Mouse (Mus musculus): ENCODE data around the gene Cdh4. TPM values are rescaled to one million over a fixed set of nuclear protein-coding genes. Genes with fewer than 3 reads are reported as not detected.

Cdh4 gene
- polyA plus RNA-seq, 1 experiment from 2014 or later, result 3.2 TPM

- no peaks in the 10 kb centered on the region for H3K4me1 ChIP-seq (ENCODE audit: control insufficient read depth, insufficient read depth, low read length)
- 53% methylated on average over 16 of the region's 16 CpGs for WGBS
- H3K4me2 ChIP-seq (ENCODE audit: low read depth, severe bottlenecking), result no peak overlapping the region
- no peak overlapping the region for H3K9ac ChIP-seq (ENCODE audit: low read length)
- H3K4me3 ChIP-seq (ENCODE audit: low read depth, low read length), result no peak overlapping the region
- no peaks in the 10 kb centered on the region for H3K9me3 ChIP-seq (ENCODE audit: control insufficient read depth, low read length)
- DNase-seq (ENCODE audit: low spot score) (peak; percentile 31), ATAC-seq (ENCODE audit: insufficient number of reproducible peaks, low FRiP score, low TSS enrichment, low read depth) (no peak)
- no peak overlapping the region for H3K27ac ChIP-seq (replicated peaks; ENCODE audit: low read depth, low read length)
- no peaks in the 10 kb centered on the region for H3K27me3 ChIP-seq (ENCODE audit: control insufficient read depth, insufficient read depth, low read length)
- H3K36me3 ChIP-seq (ENCODE audit: control insufficient read depth, insufficient read depth, low read length), result no peaks in the 10 kb centered on the region
Observed at GRCm38 (mm10) chr2:179416587-179417227, 25.5 kb upstream of the Cdh4 start.

- DNase-seq (ENCODE audit: low spot score) (no peak), ATAC-seq (ENCODE audit: insufficient number of reproducible peaks, low FRiP score, low TSS enrichment, low read depth) (no peak)
- Histone ChIP-seq H3K27ac (replicated peaks; ENCODE audit: low read depth, low read length) (no peak overlapping the region), H3K9ac (ENCODE audit: low read length) (no peak overlapping the region), H3K27me3 (ENCODE audit: control insufficient read depth, insufficient read depth, low read length) (no peaks in the 10 kb centered on the region), H3K36me3 (ENCODE audit: control insufficient read depth, insufficient read depth, low read length) (no peaks in the 10 kb centered on the region), H3K9me3 (ENCODE audit: control insufficient read depth, low read length) (no peaks in the 10 kb centered on the region), H3K4me3 (ENCODE audit: low read depth, low read length) (no peak overlapping the region), H3K4me1 (ENCODE audit: control insufficient read depth, insufficient read depth, low read length) (no peaks in the 10 kb centered on the region), H3K4me2 (ENCODE audit: low read depth, severe bottlenecking) (no peak overlapping the region)
- WGBS, result 72% methylated on average over 3 of the region's 3 CpGs
Observed at GRCm38 (mm10) chr2:179425602-179426001, 16.6 kb upstream of the Cdh4 start.

GRCm38 (mm10) chr2:179428889-179429288 is 13.3 kb upstream of the Cdh4 start:
- 88% methylated on average over 3 of the region's 3 CpGs for WGBS
- no peak overlapping the region for H3K4me2 ChIP-seq (ENCODE audit: low read depth, severe bottlenecking)
- ATAC-seq (ENCODE audit: insufficient number of reproducible peaks, low FRiP score, low TSS enrichment, low read depth), result no peak

GRCm38 (mm10) chr2:179440161-179440560 is 2.1 kb upstream of the Cdh4 start:
- H3K4me3 ChIP-seq (ENCODE audit: low read depth, low read length), result no peak overlapping the region
- DNase-seq (ENCODE audit: low spot score) (no peak), ATAC-seq (ENCODE audit: insufficient number of reproducible peaks, low FRiP score, low TSS enrichment, low read depth) (no peak)
- H3K27ac ChIP-seq (replicated peaks; ENCODE audit: low read depth, low read length), result no peak overlapping the region
- H3K9me3 ChIP-seq (ENCODE audit: control insufficient read depth, low read length), result no peaks in the 10 kb centered on the region
- peaks cover 17% of the 10 kb centered on the region; the same call in 1 of the 2 replicates for H3K27me3 ChIP-seq (ENCODE audit: control insufficient read depth, insufficient read depth, low read length)
- no peak overlapping the region for H3K9ac ChIP-seq (ENCODE audit: low read length)
- peaks cover 16% of the 10 kb centered on the region for H3K4me1 ChIP-seq (ENCODE audit: control insufficient read depth, insufficient read depth, low read length)
- H3K4me2 ChIP-seq (ENCODE audit: low read depth, severe bottlenecking), result no peak overlapping the region
- no peaks in the 10 kb centered on the region for H3K36me3 ChIP-seq (ENCODE audit: control insufficient read depth, insufficient read depth, low read length)
- WGBS, result 30% methylated on average over 9 of the region's 9 CpGs

More at GRCm38 (mm10) chr2:179428889-179429288, 13.3 kb upstream of the Cdh4 start:
- Histone ChIP-seq H3K27me3 (ENCODE audit: control insufficient read depth, insufficient read depth, low read length) (no peaks in the 10 kb centered on the region), H3K9ac (ENCODE audit: low read length) (no peak overlapping the region), H3K4me3 (ENCODE audit: low read depth, low read length) (no peak overlapping the region), H3K4me1 (ENCODE audit: control insufficient read depth, insufficient read depth, low read length) (no peaks in the 10 kb centered on the region), H3K9me3 (ENCODE audit: control insufficient read depth, low read length) (no peaks in the 10 kb centered on the region), H3K36me3 (ENCODE audit: control insufficient read depth, insufficient read depth, low read length) (no peaks in the 10 kb centered on the region), H3K27ac (replicated peaks; ENCODE audit: low read depth, low read length) (no peak overlapping the region)
- DNase-seq (ENCODE audit: low spot score), result no peak

GRCm38 (mm10) chr2:179441086-179441485 is 1.1 kb upstream of the Cdh4 start:
- DNase-seq (ENCODE audit: low spot score) (no peak), ATAC-seq (ENCODE audit: insufficient number of reproducible peaks, low FRiP score, low TSS enrichment, low read depth) (no peak)
- Histone ChIP-seq H3K4me2 (ENCODE audit: low read depth, severe bottlenecking) (no peak overlapping the region), H3K4me1 (ENCODE audit: control insufficient read depth, insufficient read depth, low read length) (peaks cover 9% of the 10 kb centered on the region; the same call in 1 of the 2 replicates), H3K9ac (ENCODE audit: low read length) (no peak overlapping the region), H3K9me3 (ENCODE audit: control insufficient read depth, low read length) (no peaks in the 10 kb centered on the region), H3K36me3 (ENCODE audit: control insufficient read depth, insufficient read depth, low read length) (no peaks in the 10 kb centered on the region), H3K4me3 (ENCODE audit: low read depth, low read length) (no peak overlapping the region), H3K27ac (replicated peaks; ENCODE audit: low read depth, low read length) (no peak overlapping the region), H3K27me3 (ENCODE audit: control insufficient read depth, insufficient read depth, low read length) (peaks cover 17% of the 10 kb centered on the region; the same call in 1 of the 2 replicates)
- WGBS, result 81% methylated on average over 3 of the region's 3 CpGs

- DNase-seq (ENCODE audit: low spot score) (peak; percentile 23), ATAC-seq (ENCODE audit: insufficient number of reproducible peaks, low FRiP score, low TSS enrichment, low read depth) (peak; percentile 18; the same call in 1 of the 2 replicates)
- no peaks in the 10 kb centered on the region for H3K36me3 ChIP-seq (ENCODE audit: control insufficient read depth, insufficient read depth, low read length)
- H3K4me3 ChIP-seq (ENCODE audit: low read depth, low read length), result peak overlapping the region; percentile 58
- WGBS, result 4% methylated on average over 8 of the region's 8 CpGs
- H3K27me3 ChIP-seq (ENCODE audit: control insufficient read depth, insufficient read depth, low read length), result peaks cover 17% of the 10 kb centered on the region; the same call in 1 of the 2 replicates
- H3K9ac ChIP-seq (ENCODE audit: low read length), result peak overlapping the region; percentile 40; the same call in 1 of the 2 replicates
- peaks cover 9% of the 10 kb centered on the region; the same call in 1 of the 2 replicates for H3K4me1 ChIP-seq (ENCODE audit: control insufficient read depth, insufficient read depth, low read length)
- H3K9me3 ChIP-seq (ENCODE audit: control insufficient read depth, low read length), result no peaks in the 10 kb centered on the region
- peak overlapping the region; percentile 99 for H3K4me2 ChIP-seq (ENCODE audit: low read depth, severe bottlenecking)
- H3K27ac ChIP-seq (replicated peaks; ENCODE audit: low read depth, low read length), result no peak overlapping the region
Observed at GRCm38 (mm10) chr2:179441717-179442116, 514 bp upstream of the Cdh4 start.

GRCm38 (mm10) chr2:179442541-179443225 is 452 bp downstream of the Cdh4 start:
- H3K36me3 ChIP-seq (ENCODE audit: control insufficient read depth, insufficient read depth, low read length), result no peaks in the 10 kb centered on the region
- peak overlapping the region; percentile 99 for H3K4me2 ChIP-seq (ENCODE audit: low read depth, severe bottlenecking)
- peak overlapping the region; percentile 58 for H3K4me3 ChIP-seq (ENCODE audit: low read depth, low read length)
- peak overlapping the region; percentile 57 for H3K9ac ChIP-seq (ENCODE audit: low read length)
- DNase-seq (ENCODE audit: low spot score) (peak; percentile 76), ATAC-seq (ENCODE audit: insufficient number of reproducible peaks, low FRiP score, low TSS enrichment, low read depth) (peak; percentile 73)
- under 1% methylated on average over 71 of the region's 95 CpGs for WGBS
- H3K9me3 ChIP-seq (ENCODE audit: control insufficient read depth, low read length), result no peaks in the 10 kb centered on the region
- peaks cover 17% of the 10 kb centered on the region; the same call in 1 of the 2 replicates for H3K27me3 ChIP-seq (ENCODE audit: control insufficient read depth, insufficient read depth, low read length)
- H3K4me1 ChIP-seq (ENCODE audit: control insufficient read depth, insufficient read depth, low read length), result peaks cover 9% of the 10 kb centered on the region; the same call in 1 of the 2 replicates
- no peak overlapping the region for H3K27ac ChIP-seq (replicated peaks; ENCODE audit: low read depth, low read length)

GRCm38 (mm10) chr2:179443226-179443815 is 1.1 kb downstream of the Cdh4 start:
- Histone ChIP-seq H3K4me3 (ENCODE audit: low read depth, low read length) (peak overlapping the region; percentile 58), H3K36me3 (ENCODE audit: control insufficient read depth, insufficient read depth, low read length) (no peaks in the 10 kb centered on the region), H3K9me3 (ENCODE audit: control insufficient read depth, low read length) (no peaks in the 10 kb centered on the region), H3K4me1 (ENCODE audit: control insufficient read depth, insufficient read depth, low read length) (peaks cover 9% of the 10 kb centered on the region; the same call in 1 of the 2 replicates), H3K9ac (ENCODE audit: low read length) (peak overlapping the region; percentile 57), H3K27me3 (ENCODE audit: control insufficient read depth, insufficient read depth, low read length) (peaks cover 17% of the 10 kb centered on the region; the same call in 1 of the 2 replicates), H3K27ac (replicated peaks; ENCODE audit: low read depth, low read length) (no peak overlapping the region), H3K4me2 (ENCODE audit: low read depth, severe bottlenecking) (peak overlapping the region; percentile 99)
- under 1% methylated on average over 51 of the region's 51 CpGs for WGBS
- DNase-seq (ENCODE audit: low spot score) (peak; percentile 74), ATAC-seq (ENCODE audit: insufficient number of reproducible peaks, low FRiP score, low TSS enrichment, low read depth) (peak; percentile 27; the same call in 1 of the 2 replicates)

Measured in limb, embryonic 11.5 days (tissue).